Mouse (Mus musculus): ENCODE data around the gene Faap24. TPM values are rescaled to one million over a fixed set of nuclear protein-coding genes. Genes with fewer than 3 reads are reported as not detected.

Faap24 gene
- polyA plus RNA-seq (2015; fragmentation: Nextera tagmentation; extraction: Ambion mirVana), result 13.3 and 14.0 TPM in 2 replicates

DNA sequence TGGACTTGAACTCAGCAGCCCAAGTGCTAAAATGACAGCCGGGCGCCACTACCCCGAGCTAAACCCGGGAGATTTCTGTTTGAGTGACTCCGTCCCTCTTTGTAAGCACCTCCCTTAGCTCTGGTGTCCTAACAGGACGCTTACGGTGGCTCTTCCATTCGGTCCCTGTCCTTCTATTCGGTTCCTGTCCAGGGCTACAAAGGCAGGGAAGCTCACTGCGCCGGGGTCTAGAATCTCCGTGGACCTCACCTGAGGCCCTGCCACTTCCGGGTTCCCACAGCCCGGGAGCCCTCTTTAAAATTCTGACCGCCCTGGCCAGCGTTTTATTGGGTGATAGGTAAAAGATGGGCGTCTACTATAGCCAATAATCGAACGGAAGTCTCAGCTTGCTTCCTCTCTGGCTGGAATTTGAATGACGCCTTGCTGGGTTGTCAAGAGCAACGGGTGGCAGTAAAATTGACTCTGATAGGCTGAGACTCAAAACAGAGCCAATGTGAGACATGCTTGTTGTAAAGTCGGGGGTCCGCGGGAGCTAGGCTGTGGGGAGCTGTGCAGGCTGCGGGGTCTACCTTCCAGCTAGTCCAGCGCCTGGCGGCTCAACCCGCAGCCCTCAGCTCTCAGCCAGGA lies at the start of gene Faap24, which contains the start of gene Cep89:
Faap24 (minus strand) TSS at position 295 of the 627 bp plus-strand sequence.
Cep89 (plus strand) TSS at position 494 of the 627 bp plus-strand sequence.
- ATAC-seq (ENCODE audit: extremely low read depth, insufficient number of reproducible peaks, low FRiP score, low TSS enrichment), result peak; percentile 88
- peaks cover 19% of the 10 kb centered on the region for H3K4me1 ChIP-seq
- H3K27ac ChIP-seq (replicated peaks), result peak within 1 kb of the TSS; percentile 12
- WGBS, result under 1% methylated on average over 28 of the region's 28 CpGs
- peak within 1 kb of the TSS; percentile 83 for H3K9ac ChIP-seq
- H3K9me3 ChIP-seq, result no peaks in the 10 kb centered on the region
- peak within 1 kb of the TSS; percentile 90 for H3K4me2 ChIP-seq
- no peaks in the 10 kb centered on the region for H3K27me3 ChIP-seq (replicated peaks)
- H3K36me3 ChIP-seq, result peaks cover 63% of the 10 kb centered on the region
- peak within 1 kb of the TSS; percentile 67 for H3K4me3 ChIP-seq

GRCm38 (mm10) chr7:35435266-35435665 lies 38.6 kb upstream of the Faap24 start:
- Histone ChIP-seq H3K27ac (replicated peaks) (no peak overlapping the region), H3K4me1 (no peaks in the 10 kb centered on the region), H3K9me3 (no peaks in the 10 kb centered on the region), H3K4me2 (no peak overlapping the region), H3K4me3 (no peak overlapping the region), H3K36me3 (peaks cover 90% of the 10 kb centered on the region), H3K27me3 (replicated peaks) (no peaks in the 10 kb centered on the region), H3K9ac (no peak overlapping the region)
- no peak for ATAC-seq (ENCODE audit: extremely low read depth, insufficient number of reproducible peaks, low FRiP score, low TSS enrichment)
- WGBS, result 86% methylated on average over 9 of the region's 9 CpGs

DNA sequence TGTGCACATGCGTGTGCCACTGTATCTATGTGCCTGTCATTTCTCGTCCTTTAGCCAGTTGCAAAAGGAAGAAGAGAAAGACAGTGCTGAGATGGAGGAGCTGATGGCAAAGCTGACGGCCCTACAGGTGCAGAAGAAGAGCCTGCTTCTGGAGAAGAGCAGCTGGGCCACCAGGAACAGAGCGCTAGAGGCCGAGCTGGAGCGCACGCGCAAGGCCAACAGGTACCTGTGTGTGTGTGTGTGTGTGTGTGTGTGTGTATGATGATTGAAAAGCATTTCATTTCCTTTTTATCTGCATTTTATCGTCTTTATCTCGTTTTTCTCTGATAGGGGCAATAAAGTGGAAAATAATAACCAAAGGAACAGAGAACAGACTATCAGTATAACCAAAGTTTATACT lies 31.5 kb upstream of the Faap24 start:
- WGBS, result 88% methylated on average over 10 of the region's 10 CpGs
- peaks cover 92% of the 10 kb centered on the region for H3K36me3 ChIP-seq

GRCm38 (mm10) chr7:35423071-35423470 lies 26.4 kb upstream of the Faap24 start:
- Histone ChIP-seq H3K27me3 (replicated peaks) (no peaks in the 10 kb centered on the region), H3K4me2 (no peak overlapping the region), H3K9ac (no peak overlapping the region), H3K4me1 (no peaks in the 10 kb centered on the region), H3K4me3 (no peak overlapping the region), H3K36me3 (peaks cover 93% of the 10 kb centered on the region), H3K9me3 (no peaks in the 10 kb centered on the region), H3K27ac (replicated peaks) (no peak overlapping the region)
- no peak for ATAC-seq (ENCODE audit: extremely low read depth, insufficient number of reproducible peaks, low FRiP score, low TSS enrichment)
- 86% methylated on average over 10 of the region's 10 CpGs for WGBS

More for the DNA sequence above, 31.5 kb upstream of the Faap24 start:
- no peaks in the 10 kb centered on the region for H3K4me1 ChIP-seq
- H3K27ac ChIP-seq (replicated peaks), result no peak overlapping the region
- no peak overlapping the region for H3K4me3 ChIP-seq
- no peaks in the 10 kb centered on the region for H3K9me3 ChIP-seq
- no peak for ATAC-seq (ENCODE audit: extremely low read depth, insufficient number of reproducible peaks, low FRiP score, low TSS enrichment)
- no peak overlapping the region for H3K4me2 ChIP-seq
- H3K9ac ChIP-seq, result no peak overlapping the region
- no peaks in the 10 kb centered on the region for H3K27me3 ChIP-seq (replicated peaks)

DNA sequence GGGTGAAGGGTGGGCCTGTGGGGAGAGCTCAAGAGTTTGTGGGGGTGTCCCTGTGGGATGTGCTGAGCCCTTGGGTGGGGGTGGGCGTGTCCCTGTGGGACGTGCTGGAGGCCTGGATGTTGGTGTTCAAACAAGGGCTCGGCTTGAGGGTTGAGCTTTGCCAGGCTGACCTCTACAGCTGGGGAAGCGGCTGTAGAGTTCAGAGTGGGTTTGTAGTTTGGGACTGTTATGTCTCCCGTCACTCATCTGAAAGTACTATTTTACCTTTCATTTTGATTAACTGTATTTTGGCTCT lies 20.0 kb upstream of the Faap24 start:
- H3K27ac ChIP-seq (replicated peaks), result no peak overlapping the region
- WGBS, result 82% methylated on average over 5 of the region's 5 CpGs
- ATAC-seq (ENCODE audit: extremely low read depth, insufficient number of reproducible peaks, low FRiP score, low TSS enrichment), result no peak

GRCm38 (mm10) chr7:35415801-35416653 lies 19.4 kb upstream of the Faap24 start:
- H3K4me1 ChIP-seq, result peaks cover 12% of the 10 kb centered on the region
- no peak overlapping the region for H3K4me3 ChIP-seq
- no peak for ATAC-seq (ENCODE audit: extremely low read depth, insufficient number of reproducible peaks, low FRiP score, low TSS enrichment)
- no peaks in the 10 kb centered on the region for H3K27me3 ChIP-seq (replicated peaks)
- no peak overlapping the region for H3K27ac ChIP-seq (replicated peaks)
- H3K4me2 ChIP-seq, result no peak overlapping the region
- no peak overlapping the region for H3K9ac ChIP-seq
- peaks cover 66% of the 10 kb centered on the region for H3K36me3 ChIP-seq
- H3K9me3 ChIP-seq, result no peaks in the 10 kb centered on the region
- WGBS, result 82% methylated on average over 9 of the region's 9 CpGs

More for the DNA sequence above, 20.0 kb upstream of the Faap24 start:
- Histone ChIP-seq H3K4me1 (peaks cover 12% of the 10 kb centered on the region), H3K27me3 (replicated peaks) (no peaks in the 10 kb centered on the region), H3K4me3 (no peak overlapping the region), H3K36me3 (peaks cover 66% of the 10 kb centered on the region), H3K4me2 (no peak overlapping the region), H3K9me3 (no peaks in the 10 kb centered on the region), H3K9ac (no peak overlapping the region)

- H3K9me3 ChIP-seq, result no peaks in the 10 kb centered on the region
- H3K27ac ChIP-seq (replicated peaks), result no peak overlapping the region
- H3K36me3 ChIP-seq, result peaks cover 66% of the 10 kb centered on the region
- no peak overlapping the region for H3K4me2 ChIP-seq
- H3K27me3 ChIP-seq (replicated peaks), result no peaks in the 10 kb centered on the region
- peaks cover 12% of the 10 kb centered on the region for H3K4me1 ChIP-seq
- H3K9ac ChIP-seq, result no peak overlapping the region
- no peak overlapping the region for H3K4me3 ChIP-seq
- no peak for ATAC-seq (ENCODE audit: extremely low read depth, insufficient number of reproducible peaks, low FRiP score, low TSS enrichment)
- WGBS, result 51% methylated on average over 5 of the region's 5 CpGs
Measured at GRCm38 (mm10) chr7:35415226-35415625, 18.6 kb upstream of the Faap24 start.

DNA sequence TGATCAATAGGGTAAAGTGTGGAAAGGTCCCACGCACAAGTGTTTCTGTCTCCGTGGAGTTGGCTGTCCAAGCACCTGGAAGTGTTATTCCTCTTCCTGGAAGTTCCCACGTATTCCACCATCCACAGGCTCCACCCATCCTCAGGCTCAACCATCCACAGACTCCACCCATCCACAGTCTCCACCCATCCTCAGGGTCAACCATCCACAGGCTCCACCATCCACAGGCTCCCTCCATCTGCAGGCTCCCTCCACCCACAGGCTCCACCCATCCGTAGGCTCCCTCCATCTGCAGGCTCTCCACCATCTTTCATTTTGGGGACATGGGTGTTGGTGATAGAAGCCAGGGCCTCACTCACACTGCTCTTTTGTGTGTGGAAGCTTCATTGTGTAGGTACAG lies 4.5 kb upstream of the Faap24 start:
- peaks cover 74% of the 10 kb centered on the region for H3K36me3 ChIP-seq
- 81% methylated on average over 4 of the region's 4 CpGs for WGBS
- H3K27ac ChIP-seq (replicated peaks), result no peak overlapping the region
- no peak overlapping the region for H3K4me3 ChIP-seq
- no peaks in the 10 kb centered on the region for H3K27me3 ChIP-seq (replicated peaks)
- no peak overlapping the region for H3K9ac ChIP-seq
- peaks cover 11% of the 10 kb centered on the region for H3K4me1 ChIP-seq
- no peaks in the 10 kb centered on the region for H3K9me3 ChIP-seq
- ATAC-seq (ENCODE audit: extremely low read depth, insufficient number of reproducible peaks, low FRiP score, low TSS enrichment), result no peak
- H3K4me2 ChIP-seq, result no peak overlapping the region

DNA sequence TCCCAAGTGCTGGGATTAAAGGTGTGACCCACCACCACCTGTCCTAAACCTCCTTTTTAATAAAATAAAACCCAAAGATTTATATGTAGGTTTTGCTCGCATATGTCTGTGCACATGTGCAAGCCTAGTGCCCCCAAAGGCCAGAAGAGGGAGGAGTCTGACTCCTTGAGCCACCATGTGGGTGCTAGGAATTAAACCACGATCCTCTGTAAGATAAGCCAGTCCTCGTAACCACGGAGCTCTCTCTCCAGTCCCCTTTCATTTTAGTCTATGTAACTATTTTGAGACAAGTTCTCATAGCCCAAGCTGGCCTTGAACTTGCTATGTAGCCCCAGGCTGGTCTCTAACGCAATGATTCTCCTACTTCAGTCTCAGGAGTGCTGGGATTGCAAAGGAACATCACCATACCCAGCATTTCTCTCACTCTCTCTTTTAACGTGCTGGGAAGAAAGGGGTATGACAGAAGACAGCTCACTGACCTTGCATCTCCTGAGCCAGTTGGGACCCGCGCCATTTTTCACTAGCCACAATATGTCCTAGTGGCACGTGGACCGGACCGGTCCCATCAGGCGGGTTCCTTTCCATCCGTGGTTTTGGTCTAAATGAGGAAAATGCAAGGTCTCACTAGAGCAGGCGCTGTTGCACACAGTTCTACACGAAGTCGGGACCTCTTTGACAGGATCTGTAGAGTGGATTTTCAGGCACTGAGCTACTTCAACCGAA lies 741 bp downstream of the Faap24 start:
- Histone ChIP-seq H3K9me3 (no peaks in the 10 kb centered on the region), H3K4me1 (peaks cover 19% of the 10 kb centered on the region), H3K27ac (replicated peaks) (no peak overlapping the region; the same call in 1 of the 2 replicates), H3K4me2 (peak overlapping the region; percentile 90), H3K9ac (peak overlapping the region; percentile 78), H3K36me3 (peaks cover 62% of the 10 kb centered on the region), H3K27me3 (replicated peaks) (no peaks in the 10 kb centered on the region), H3K4me3 (peak overlapping the region; percentile 67)
- 10% methylated on average over 17 of the region's 17 CpGs for WGBS
- no peak for ATAC-seq (ENCODE audit: extremely low read depth, insufficient number of reproducible peaks, low FRiP score, low TSS enrichment)

- H3K9me3 ChIP-seq, result no peaks in the 10 kb centered on the region
- H3K4me1 ChIP-seq, result peaks cover 16% of the 10 kb centered on the region
- no peak for ATAC-seq (ENCODE audit: extremely low read depth, insufficient number of reproducible peaks, low FRiP score, low TSS enrichment)
- 62% methylated on average over 5 of the region's 5 CpGs for WGBS
- H3K36me3 ChIP-seq, result peaks cover 44% of the 10 kb centered on the region
- H3K4me3 ChIP-seq, result no peak overlapping the region
- no peak overlapping the region for H3K4me2 ChIP-seq
- H3K9ac ChIP-seq, result no peak overlapping the region
- no peak overlapping the region for H3K27ac ChIP-seq (replicated peaks)
- H3K27me3 ChIP-seq (replicated peaks), result no peaks in the 10 kb centered on the region
Measured at GRCm38 (mm10) chr7:35392935-35393334, 3.7 kb downstream of the Faap24 start.

GRCm38 (mm10) chr7:35388694-35389093 lies 7.9 kb downstream of the Faap24 start:
- Histone ChIP-seq H3K27ac (replicated peaks) (no peak overlapping the region), H3K4me1 (peaks cover 12% of the 10 kb centered on the region), H3K4me2 (no peak overlapping the region), H3K9ac (no peak overlapping the region), H3K9me3 (no peaks in the 10 kb centered on the region), H3K36me3 (peaks cover 32% of the 10 kb centered on the region), H3K27me3 (replicated peaks) (no peaks in the 10 kb centered on the region), H3K4me3 (no peak overlapping the region)
- no peak for ATAC-seq (ENCODE audit: extremely low read depth, insufficient number of reproducible peaks, low FRiP score, low TSS enrichment)
- WGBS, result 57% methylated on average over 6 of the region's 6 CpGs

All from heart, embryonic 13.5 days (tissue).